Mouse (Mus musculus) embryonic facial prominence, embryonic 10.5 days (tissue): ENCODE data around the gene Apaf1. TPM values are rescaled to one million over a fixed set of nuclear protein-coding genes. Genes with fewer than 3 reads are reported as not detected.

Experiments used
- DNase-seq: peaks from one replicate; pipeline ENCODE4 v3.0.0-alpha.2; 2017; ENCODE audit warnings: low spot score
- H3K27ac ChIP-seq: fragments of 300-500 bp; sonication (generic); replicated peaks from 2 replicates; pipeline ENCODE4 v1.5.1; 2016; ENCODE audit warnings: mild to moderate bottlenecking
- H3K27me3 ChIP-seq: fragments of 300-500 bp; sonication (generic); replicated peaks from 2 replicates; pipeline ENCODE4 v1.6.1; 2016; ENCODE audit warnings: low read depth, mild to moderate bottlenecking; ENCODE audit not compliant: poor library complexity, severe bottlenecking
- H3K36me3 ChIP-seq: fragments of 300-500 bp; sonication (generic); replicated peaks from 2 replicates; pipeline ENCODE4 v1.6.1; 2016; ENCODE audit warnings: mild to moderate bottlenecking, moderate library complexity
- H3K4me1 ChIP-seq: fragments of 300-500 bp; sonication (generic); 2 replicates; pipeline ENCODE4 v1.6.1; 2016
- H3K4me3 ChIP-seq: fragments of 300-500 bp; sonication (generic); 2 replicates; pipeline ENCODE4 v1.5.1; 2016; ENCODE audit warnings: mild to moderate bottlenecking, moderate library complexity
- H3K9me3 ChIP-seq: fragments of 300-500 bp; sonication (generic); 2 replicates; pipeline ENCODE4 v1.6.1; 2016; ENCODE audit warnings: mild to moderate bottlenecking
- WGBS: fragments of 180-500 bp; shearing (Covaris S2); methylation state at CpG from one replicate; pipeline ENCODE4 v1.1.7; 2016; 5-methylcytosine and 5-hydroxymethylcytosine counted together
- polyA plus RNA-seq: library from polyadenylated mRNA; unstranded; fragments of >200 nt; fragmentation: Nextera tagmentation; extraction: Ambion mirVana; gene quantifications from 2 replicates; pipeline ENCODE4 v1.2.1, GENCODE M21; 2016

The Apaf1 gene
- polyA plus RNA-seq, 1 experiment from 2014 or later: 26.8 TPM

- no peaks in the 10 kb centered on the region for H3K4me1 ChIP-seq
- no peak overlapping the region for H3K4me3 ChIP-seq
- H3K36me3 ChIP-seq: peaks cover 75% of the 10 kb centered on the region
- WGBS: 81% methylated on average over 1 of the region's 1 CpGs
- H3K27ac ChIP-seq: no peak overlapping the region
- DNase-seq: no peak
- H3K9me3 ChIP-seq: no peaks in the 10 kb centered on the region
- no peaks in the 10 kb centered on the region for H3K27me3 ChIP-seq
Measured at GRCm38 (mm10) chr10:91071768-91072167, 10.8 kb downstream of the Apaf1 start.

DNA sequence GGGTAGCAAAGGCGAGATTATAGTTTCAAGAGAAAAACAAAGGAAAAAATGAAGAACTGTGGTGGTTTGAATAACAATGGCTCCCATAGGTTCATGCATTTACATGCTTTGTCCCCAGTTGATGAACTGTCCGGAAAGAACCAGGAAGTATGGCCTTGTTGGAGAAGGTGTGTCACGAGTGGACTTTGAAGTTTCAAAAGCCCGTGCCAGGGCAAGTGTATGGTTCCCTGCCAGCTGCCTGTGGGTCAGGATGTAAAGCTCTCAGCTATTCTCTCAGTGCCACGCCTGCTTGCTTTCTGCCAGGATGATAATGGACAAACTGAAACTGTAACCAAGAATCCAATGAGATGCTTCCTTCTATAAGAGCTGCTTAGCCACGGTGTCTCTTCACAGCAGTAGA, 20.2 kb downstream of the Apaf1 start:
- WGBS: 93% methylated on average over 6 of the region's 6 CpGs
- Histone ChIP-seq H3K36me3 (peaks cover 90% of the 10 kb centered on the region), H3K4me3 (no peak overlapping the region), H3K27me3 (no peaks in the 10 kb centered on the region), H3K4me1 (no peaks in the 10 kb centered on the region), H3K27ac (no peak overlapping the region), H3K9me3 (peaks cover 5% of the 10 kb centered on the region; the same call in 1 of the 2 replicates)
- no peak for DNase-seq

- DNase-seq: no peak
Measured at GRCm38 (mm10) chr10:91060742-91061141, 21.8 kb downstream of the Apaf1 start.

DNA sequence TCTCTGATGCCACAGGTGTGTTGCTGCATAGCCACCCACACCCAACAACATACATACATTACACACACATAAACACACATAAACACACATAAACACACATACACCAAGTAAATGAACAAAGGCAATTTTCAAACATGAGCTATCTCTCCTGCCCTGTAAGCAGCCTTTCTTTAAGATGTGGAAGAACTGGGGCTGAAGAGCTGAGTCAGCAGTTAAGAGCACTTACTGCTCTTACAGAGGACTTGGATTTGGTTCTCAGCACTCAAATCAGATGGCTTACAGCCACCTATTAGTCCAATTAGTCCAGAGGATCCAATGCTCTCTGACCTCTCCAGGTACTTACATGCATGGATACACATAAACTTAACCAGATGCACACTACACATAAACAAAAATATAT, 29.8 kb downstream of the Apaf1 start:
- H3K4me3 ChIP-seq: no peak overlapping the region
- peaks cover 75% of the 10 kb centered on the region for H3K36me3 ChIP-seq
- H3K27me3 ChIP-seq: no peaks in the 10 kb centered on the region
- no peaks in the 10 kb centered on the region for H3K9me3 ChIP-seq
- H3K4me1 ChIP-seq: no peaks in the 10 kb centered on the region
- no peak overlapping the region for H3K27ac ChIP-seq
- DNase-seq: no peak

More at GRCm38 (mm10) chr10:91060742-91061141, 21.8 kb downstream of the Apaf1 start:
- 37% methylated on average over 5 of the region's 5 CpGs for WGBS
- Histone ChIP-seq H3K27me3 (no peaks in the 10 kb centered on the region), H3K4me3 (no peak overlapping the region), H3K27ac (no peak overlapping the region), H3K4me1 (no peaks in the 10 kb centered on the region), H3K36me3 (peaks cover 80% of the 10 kb centered on the region), H3K9me3 (no peaks in the 10 kb centered on the region)

DNA sequence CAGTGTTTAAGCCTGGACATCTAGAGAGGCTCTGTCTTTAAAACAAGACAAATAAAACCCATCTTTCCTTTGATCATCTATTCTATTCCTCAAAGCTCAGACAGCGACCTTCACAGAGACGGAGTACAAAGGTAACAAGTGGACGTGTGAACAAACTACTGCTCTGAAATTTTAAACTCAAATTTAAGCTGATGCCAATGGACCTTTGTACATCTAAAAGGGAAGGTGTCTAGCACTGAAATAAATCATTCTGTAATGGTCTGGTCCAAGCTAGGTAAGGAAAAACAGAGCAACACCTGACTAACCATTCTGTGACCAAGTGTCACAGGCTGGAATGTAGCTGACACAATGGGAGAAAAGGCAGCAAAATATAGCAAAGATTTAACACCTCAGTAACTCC, 31.4 kb downstream of the Apaf1 start:
- H3K36me3 ChIP-seq: peaks cover 87% of the 10 kb centered on the region
- H3K9me3 ChIP-seq: no peaks in the 10 kb centered on the region
- no peaks in the 10 kb centered on the region for H3K27me3 ChIP-seq
- H3K4me1 ChIP-seq: no peaks in the 10 kb centered on the region
- no peak overlapping the region for H3K27ac ChIP-seq
- no peak overlapping the region for H3K4me3 ChIP-seq
- DNase-seq: no peak
- 95% methylated on average over 3 of the region's 3 CpGs for WGBS

GRCm38 (mm10) chr10:91049696-91050095, 32.9 kb downstream of the Apaf1 start:
- H3K27ac ChIP-seq: no peak overlapping the region
- H3K4me3 ChIP-seq: no peak overlapping the region
- WGBS: 92% methylated on average over 4 of the region's 4 CpGs
- H3K36me3 ChIP-seq: peaks cover 84% of the 10 kb centered on the region
- no peaks in the 10 kb centered on the region for H3K4me1 ChIP-seq
- H3K9me3 ChIP-seq: no peaks in the 10 kb centered on the region
- no peaks in the 10 kb centered on the region for H3K27me3 ChIP-seq
- no peak for DNase-seq

DNA sequence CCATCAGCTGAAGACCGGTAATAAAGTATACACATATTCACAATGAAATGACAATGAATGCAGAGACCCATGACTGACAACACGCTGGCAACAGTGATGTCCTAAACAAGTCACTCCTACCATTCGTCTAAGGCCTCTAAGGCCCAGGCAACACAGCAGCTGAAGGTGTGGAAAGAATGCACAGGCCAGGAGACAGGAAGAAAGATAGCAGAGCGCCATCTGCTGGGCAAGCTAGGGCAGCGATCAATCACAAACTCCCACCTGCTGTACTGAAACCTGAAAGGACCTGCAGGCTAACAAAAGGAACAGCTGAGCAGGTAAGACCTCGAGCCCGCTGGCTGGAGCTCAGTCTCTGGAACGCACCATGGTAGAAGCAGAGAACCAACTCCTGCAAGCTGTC, 48.6 kb downstream of the Apaf1 start:
- H3K27ac ChIP-seq: no peak overlapping the region

DNA sequence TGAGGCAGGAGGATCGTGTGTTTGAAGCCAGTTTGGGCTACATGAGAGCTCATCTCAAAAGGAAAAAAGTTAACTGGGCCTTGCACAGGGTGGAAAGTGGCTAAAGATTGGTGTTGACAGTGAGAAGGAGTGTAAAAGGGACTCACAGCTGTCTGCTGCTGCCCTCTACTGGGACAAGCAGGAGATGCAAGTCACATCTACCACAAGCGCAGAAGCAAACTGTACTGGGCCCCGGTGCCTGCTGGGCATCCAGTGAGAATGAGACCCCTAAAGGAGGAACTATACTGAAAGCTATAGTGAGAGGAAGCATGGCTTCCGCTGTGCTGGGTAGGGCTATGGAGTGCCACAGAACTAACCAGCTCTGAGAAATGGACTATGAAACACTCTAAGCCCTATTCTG, 50.2 kb downstream of the Apaf1 start:
- H3K36me3 ChIP-seq: peaks cover 37% of the 10 kb centered on the region
- DNase-seq: peak; percentile 76

More for the DNA sequence above, 48.6 kb downstream of the Apaf1 start:
- WGBS: 26% methylated on average over 8 of the region's 8 CpGs
- no peaks in the 10 kb centered on the region for H3K27me3 ChIP-seq
- H3K4me1 ChIP-seq: no peaks in the 10 kb centered on the region
- H3K4me3 ChIP-seq: no peak overlapping the region
- H3K9me3 ChIP-seq: no peaks in the 10 kb centered on the region
- H3K36me3 ChIP-seq: peaks cover 45% of the 10 kb centered on the region
- DNase-seq: peak; percentile 75

GRCm38 (mm10) chr10:91031176-91031575, 51.4 kb downstream of the Apaf1 start:
- H3K27ac ChIP-seq: no peak overlapping the region
- no peak for DNase-seq
- no peaks in the 10 kb centered on the region for H3K27me3 ChIP-seq
- WGBS: 89% methylated on average over 9 of the region's 9 CpGs
- no peaks in the 10 kb centered on the region for H3K4me1 ChIP-seq
- peaks cover 26% of the 10 kb centered on the region for H3K36me3 ChIP-seq
- no peaks in the 10 kb centered on the region for H3K9me3 ChIP-seq
- no peak overlapping the region for H3K4me3 ChIP-seq

More for the DNA sequence above, 50.2 kb downstream of the Apaf1 start:
- WGBS: 11% methylated on average over 4 of the region's 4 CpGs
- Histone ChIP-seq H3K9me3 (no peaks in the 10 kb centered on the region), H3K27ac (no peak overlapping the region), H3K27me3 (no peaks in the 10 kb centered on the region), H3K4me3 (no peak overlapping the region), H3K4me1 (no peaks in the 10 kb centered on the region)

DNA sequence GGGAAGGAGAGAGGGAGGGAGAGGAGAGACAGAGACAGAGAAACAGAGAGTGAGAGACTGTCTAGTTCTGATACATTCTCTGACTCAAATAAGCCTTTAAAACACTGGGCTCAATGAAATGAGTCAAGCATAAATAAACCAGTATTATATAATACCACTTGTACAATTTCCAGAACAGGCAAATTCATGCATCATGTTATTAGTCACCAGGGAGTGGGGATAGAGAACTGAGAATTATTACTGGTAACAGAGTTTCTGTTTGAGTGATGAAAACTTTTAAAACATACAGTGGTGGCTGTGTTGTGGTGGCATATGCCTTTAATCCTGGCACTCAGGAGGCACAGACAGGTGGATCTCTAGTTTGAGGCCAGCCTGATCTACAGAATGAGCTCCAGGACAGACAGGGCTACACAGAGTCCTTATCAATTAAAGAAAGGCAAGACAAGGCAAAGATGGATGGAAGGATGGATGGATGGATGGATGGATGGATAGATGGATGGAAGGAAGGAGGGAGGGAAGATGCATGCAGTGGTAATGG, 53.5 kb downstream of the Apaf1 start:
- no peak overlapping the region for H3K27ac ChIP-seq
- H3K4me1 ChIP-seq: no peaks in the 10 kb centered on the region
- H3K36me3 ChIP-seq: peaks cover 24% of the 10 kb centered on the region
- no peaks in the 10 kb centered on the region for H3K9me3 ChIP-seq
- DNase-seq: no peak
- no peaks in the 10 kb centered on the region for H3K27me3 ChIP-seq
- H3K4me3 ChIP-seq: no peak overlapping the region

DNA sequence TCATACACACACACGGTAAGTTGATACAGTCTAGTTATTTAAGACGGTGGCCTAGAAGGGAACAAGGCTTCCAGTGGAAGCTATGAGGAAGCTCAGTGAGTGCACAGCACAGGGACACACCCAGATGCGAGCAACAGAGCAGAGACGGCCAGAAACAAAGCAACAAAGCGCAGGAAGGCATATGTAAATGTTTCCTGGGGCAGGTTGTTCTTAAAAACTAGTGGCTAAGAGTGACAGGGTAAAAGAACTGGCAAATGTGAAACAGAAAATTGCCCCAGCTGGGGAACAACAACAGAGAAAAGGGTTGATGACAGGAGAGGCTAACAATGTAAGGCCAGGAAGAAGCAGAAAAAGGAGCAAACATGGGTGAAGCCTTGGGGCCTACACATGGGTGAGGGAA, 54.6 kb downstream of the Apaf1 start:
- Histone ChIP-seq H3K36me3 (peaks cover 24% of the 10 kb centered on the region), H3K4me3 (no peak overlapping the region), H3K27me3 (no peaks in the 10 kb centered on the region), H3K4me1 (no peaks in the 10 kb centered on the region), H3K27ac (no peak overlapping the region), H3K9me3 (no peaks in the 10 kb centered on the region)
- WGBS: 86% methylated on average over 5 of the region's 5 CpGs
- DNase-seq: no peak

GRCm38 (mm10) chr10:91027468-91027867, 55.1 kb downstream of the Apaf1 start:
- WGBS: 95% methylated on average over 4 of the region's 4 CpGs
- Histone ChIP-seq H3K36me3 (peaks cover 24% of the 10 kb centered on the region), H3K4me3 (no peak overlapping the region), H3K4me1 (no peaks in the 10 kb centered on the region), H3K27ac (no peak overlapping the region), H3K9me3 (no peaks in the 10 kb centered on the region), H3K27me3 (no peaks in the 10 kb centered on the region)
- no peak for DNase-seq

DNA sequence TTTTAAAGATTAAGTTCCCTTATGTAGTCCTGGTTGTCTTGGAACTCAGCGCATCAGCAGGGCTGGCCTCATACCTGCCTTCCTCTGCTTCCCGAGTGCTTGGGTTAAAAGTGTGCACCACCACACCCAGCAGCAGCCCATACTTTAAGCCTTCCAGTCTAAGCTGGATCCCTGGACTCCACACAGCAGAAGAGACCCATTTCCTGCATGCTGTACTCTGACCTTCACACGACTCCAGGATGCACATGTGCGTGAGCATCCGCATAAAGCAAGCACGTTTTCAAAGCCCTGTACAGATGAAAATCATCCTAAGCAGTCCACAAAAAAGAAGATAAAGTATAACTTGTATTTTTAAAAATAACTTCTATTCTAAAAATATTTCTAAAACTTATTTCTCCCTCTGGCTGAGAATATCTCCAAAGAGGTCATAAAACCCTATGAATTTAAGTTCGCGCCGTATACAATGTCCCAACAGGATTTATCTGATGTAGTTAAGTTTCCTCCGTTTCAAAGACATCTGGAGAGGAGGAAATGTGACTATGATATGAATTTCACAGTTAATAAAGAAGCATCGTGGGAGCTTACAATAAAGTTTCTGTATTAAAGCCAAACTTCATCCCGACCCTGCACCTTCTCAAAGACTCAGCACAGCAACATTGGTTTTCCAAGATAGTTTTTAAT, 76.6 kb downstream of the Apaf1 start:
- H3K27ac ChIP-seq: no peak overlapping the region
- 90% methylated on average over 12 of the region's 12 CpGs for WGBS
- H3K27me3 ChIP-seq: no peaks in the 10 kb centered on the region
- H3K4me1 ChIP-seq: no peaks in the 10 kb centered on the region
- DNase-seq: no peak
- peaks cover 46% of the 10 kb centered on the region for H3K36me3 ChIP-seq
- no peak overlapping the region for H3K4me3 ChIP-seq
- no peaks in the 10 kb centered on the region for H3K9me3 ChIP-seq
